Mouse (Mus musculus) limb, embryonic 14.5 days (tissue): ENCODE measurements around the gene She. TPM values are rescaled to one million over a fixed set of nuclear protein-coding genes. Genes with fewer than 3 reads are reported as not detected.

ENCODE experiments used
- ATAC-seq: fragments of 200-750 bp; cut with Nextera tagmentation; 2 replicates; pipeline ENCODE4 v1.8.0; 2017; ENCODE audit warnings: low read depth, moderate number of reproducible peaks, moderate TSS enrichment; ENCODE audit not compliant: low FRiP score
- DNase-seq: peaks from one replicate; pipeline ENCODE4 v3.0.0-alpha.2; 2015; ENCODE audit warnings: low spot score
- H3K27ac ChIP-seq: fragments of 300-500 bp; sonication (generic); replicated peaks from 2 replicates; pipeline ENCODE4 v1.5.1; 2014; ENCODE audit warnings: low read depth, mild to moderate bottlenecking, low read length, moderate library complexity, mixed read lengths
- H3K27me3 ChIP-seq: fragments of 300-500 bp; sonication (generic); 2 replicates; pipeline ENCODE4 v1.6.1; 2014; ENCODE audit warnings: low read length, mixed read lengths; ENCODE audit not compliant: control insufficient read depth, insufficient read depth
- H3K36me3 ChIP-seq: fragments of 300-500 bp; sonication (generic); 2 replicates; pipeline ENCODE4 v1.6.1; 2014; ENCODE audit warnings: mild to moderate bottlenecking, low read length, moderate library complexity, mixed read lengths; ENCODE audit not compliant: control insufficient read depth, insufficient read depth
- H3K4me1 ChIP-seq: fragments of 300-500 bp; sonication (generic); 2 replicates; pipeline ENCODE4 v1.6.1; 2014; ENCODE audit warnings: antibody characterized with exemption, low read length, mixed read lengths; ENCODE audit not compliant: control insufficient read depth, insufficient read depth
- H3K4me2 ChIP-seq: fragments of 300-500 bp; sonication (generic); replicated peaks from 2 replicates; pipeline ENCODE4 v1.6.1; 2014; ENCODE audit warnings: low read depth, mild to moderate bottlenecking, low read length, moderate library complexity; ENCODE audit not compliant: severe bottlenecking
- H3K4me3 ChIP-seq: fragments of 300-500 bp; sonication (generic); replicated peaks from 2 replicates; pipeline ENCODE4 v1.5.1; 2014; ENCODE audit warnings: low read length
- H3K9ac ChIP-seq: fragments of 300-500 bp; sonication (generic); 2 replicates; pipeline ENCODE4 v1.6.1; 2014; ENCODE audit warnings: mild to moderate bottlenecking, low read depth, low read length, moderate library complexity; ENCODE audit not compliant: severe bottlenecking
- H3K9me3 ChIP-seq: fragments of 300-500 bp; sonication (generic); 2 replicates; pipeline ENCODE4 v1.6.1; 2016; ENCODE audit warnings: low read length; ENCODE audit not compliant: control insufficient read depth
- POLR2A ChIP-seq: fragments of 200-500 bp; IDR thresholded peaks from 2 replicates; pipeline ENCODE4 v1.8.0; 2012; ENCODE audit warnings: inconsistent platforms, mild to moderate bottlenecking, moderate library complexity, borderline replicate concordance; ENCODE audit not compliant: insufficient read depth, insufficient read length; ENCODE audit errors: extremely low read depth
- WGBS: fragments of 180-500 bp; shearing (Covaris S2); extraction: QIAGEN DNeasy Blood & Tissue Kit; methylation state at CpG from one replicate; pipeline ENCODE4 v1.1.7; 2014; 5-methylcytosine and 5-hydroxymethylcytosine counted together
- polyA plus RNA-seq, 2 experiments: library from polyadenylated mRNA; depleted of rRNA in 1 of 2; stranded (reverse) in 1 of 2; unstranded in 1 of 2; fragments of >200 nt; fragmentation: Nextera tagmentation in 1 of 2; extraction: Ambion mirVana in 1 of 2; gene quantifications; 2 replicates each; pipeline versions ENCODE4 v1.2.1 to v1.2.3; 2012 to 2014

Gene She
- polyA plus RNA-seq, 2 experiments = 2.9 to 4.7 TPM

- Histone ChIP-seq H3K4me3 (no peak overlapping the region), H3K36me3 (no peaks in the 10 kb centered on the region), H3K9me3 (no peaks in the 10 kb centered on the region), H3K9ac (no peak overlapping the region), H3K27ac (no peak overlapping the region), H3K4me2 (no peak overlapping the region), H3K4me1 (no peaks in the 10 kb centered on the region; the same call in 1 of the 2 replicates), H3K27me3 (no peaks in the 10 kb centered on the region)
- WGBS = 25% methylated on average over 5 of the region's 5 CpGs
- ATAC-seq = no peak
- no peak for TF ChIP-seq POLR2A
- DNase-seq = no peak
Observed at GRCm38 (mm10) chr3:89896571-89896970, 65.4 kb downstream of the She start.

- ATAC-seq (no peak), DNase-seq (no peak)
- Histone ChIP-seq H3K4me1 (no peaks in the 10 kb centered on the region; the same call in 1 of the 2 replicates), H3K27me3 (no peaks in the 10 kb centered on the region), H3K9me3 (no peaks in the 10 kb centered on the region), H3K4me3 (no peak overlapping the region), H3K9ac (no peak overlapping the region), H3K27ac (no peak overlapping the region), H3K36me3 (no peaks in the 10 kb centered on the region), H3K4me2 (no peak overlapping the region)
- no peak for TF ChIP-seq POLR2A
- WGBS = 62% methylated on average over 8 of the region's 8 CpGs
Observed at GRCm38 (mm10) chr3:89897204-89897796, 66.1 kb downstream of the She start.

- no peak overlapping the region for H3K9ac ChIP-seq
- H3K27ac ChIP-seq = no peak overlapping the region
- no peak overlapping the region for H3K4me3 ChIP-seq
- TF ChIP-seq POLR2A = no peak
- ATAC-seq (no peak), DNase-seq (no peak)
- H3K36me3 ChIP-seq = no peaks in the 10 kb centered on the region
- 68% methylated on average over 10 of the region's 10 CpGs for WGBS
- no peaks in the 10 kb centered on the region for H3K27me3 ChIP-seq
- no peaks in the 10 kb centered on the region for H3K9me3 ChIP-seq
- H3K4me2 ChIP-seq = no peak overlapping the region
- no peaks in the 10 kb centered on the region; the same call in 1 of the 2 replicates for H3K4me1 ChIP-seq
Observed at GRCm38 (mm10) chr3:89898011-89898410, 66.8 kb downstream of the She start.

GRCm38 (mm10) chr3:89898870-89899510 is 67.8 kb downstream of the She start:
- no peaks in the 10 kb centered on the region for H3K27me3 ChIP-seq
- TF ChIP-seq POLR2A = no peak
- no peak for DNase-seq
- no peak overlapping the region for H3K9ac ChIP-seq
- no peaks in the 10 kb centered on the region for H3K9me3 ChIP-seq
- ATAC-seq = no peak
- H3K4me2 ChIP-seq = no peak overlapping the region
- H3K4me1 ChIP-seq = no peaks in the 10 kb centered on the region; the same call in 1 of the 2 replicates
- WGBS = 60% methylated on average over 5 of the region's 5 CpGs
- no peaks in the 10 kb centered on the region for H3K36me3 ChIP-seq
- no peak overlapping the region for H3K27ac ChIP-seq
- H3K4me3 ChIP-seq = no peak overlapping the region

- DNase-seq (no peak), ATAC-seq (no peak)
- Histone ChIP-seq H3K4me3 (no peak overlapping the region), H3K9me3 (no peaks in the 10 kb centered on the region), H3K27ac (no peak overlapping the region), H3K4me2 (no peak overlapping the region), H3K36me3 (no peaks in the 10 kb centered on the region), H3K27me3 (no peaks in the 10 kb centered on the region), H3K4me1 (no peaks in the 10 kb centered on the region; the same call in 1 of the 2 replicates), H3K9ac (no peak overlapping the region)
- no peak for TF ChIP-seq POLR2A
- WGBS = 70% methylated on average over 8 of the region's 8 CpGs
Observed at GRCm38 (mm10) chr3:89899511-89899908, 68.3 kb downstream of the She start.
